Mouse (Mus musculus) cerebellum, adult 2 months (tissue): ENCODE data around the gene Alg5.

Experiments used
- CTCF ChIP-seq: fragments of 200-500 bp; IDR thresholded peaks from 2 replicates; pipeline ENCODE4 v1.5.1; 2011; ENCODE audit warnings: low read depth, mild to moderate bottlenecking, control low read depth, low read length, moderate library complexity, borderline replicate concordance; ENCODE audit not compliant: insufficient read depth
- POLR2A ChIP-seq: fragments of 200-500 bp; IDR thresholded peaks from 2 replicates; pipeline ENCODE4 v1.6.1; 2011; ENCODE audit warnings: low read length, control low read depth, borderline replicate concordance; ENCODE audit not compliant: insufficient read depth

DNA sequence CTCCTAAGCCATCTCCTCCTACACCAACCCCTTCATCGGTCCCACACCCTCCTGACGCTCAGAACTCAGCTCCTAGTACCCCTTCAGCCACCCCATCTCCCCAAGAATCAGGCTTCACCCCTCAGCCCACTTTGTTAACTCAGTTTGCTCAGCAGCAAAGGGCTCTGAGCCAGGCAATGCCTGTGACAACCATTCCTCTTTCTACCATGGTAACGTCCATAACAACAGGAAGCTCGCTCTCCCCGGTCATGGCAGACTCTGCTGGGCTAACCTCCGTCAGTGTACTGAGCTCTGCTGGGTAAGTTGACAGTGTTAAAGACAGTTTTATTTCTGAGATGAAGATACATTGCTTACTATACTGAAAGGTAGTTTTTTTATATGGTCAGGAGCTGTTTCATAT lies 18.0 kb upstream of the Alg5 start:
- TF ChIP-seq POLR2A (no peak), CTCF (no peak)
